Mouse (Mus musculus): ENCODE data around the gene Atf6.

Atf6 gene

DNA sequence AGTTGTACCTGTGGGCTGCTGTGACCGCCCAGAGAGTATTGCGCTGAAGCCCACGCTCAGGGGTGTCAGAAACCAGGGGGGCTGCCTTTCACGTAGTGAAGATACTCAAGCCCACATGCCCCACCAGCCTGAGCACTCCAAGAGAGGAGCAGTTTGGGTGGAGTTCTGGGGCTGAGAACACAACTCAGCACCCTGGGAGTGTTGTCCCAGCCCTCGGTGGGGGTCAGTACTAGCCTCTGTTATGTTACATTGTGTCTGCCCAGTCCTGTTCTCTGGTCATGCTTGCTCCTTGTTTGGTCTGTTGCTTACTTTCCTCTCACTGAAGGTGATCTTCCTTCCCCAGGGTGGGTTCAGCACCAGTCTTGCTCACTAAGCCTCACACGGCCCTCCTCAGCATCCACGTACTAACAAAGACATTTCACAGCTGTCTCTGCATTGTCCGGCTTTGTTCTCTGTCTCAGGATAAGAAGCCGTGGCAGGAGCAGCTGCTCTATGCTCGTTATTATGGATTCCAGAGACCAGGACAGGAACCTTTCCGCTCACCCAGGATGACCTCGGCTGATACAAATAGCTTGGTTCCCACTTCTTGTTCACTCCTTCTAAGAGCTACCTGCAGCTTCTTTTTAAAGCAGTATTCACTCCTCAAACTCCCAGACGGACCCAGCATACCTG, 209.8 kb downstream of the Atf6 start:
- DNase-seq (ENCODE audit: low spot score), result no peak

- DNase-seq (ENCODE audit: low spot score), result no peak
These were observed 210.4 kb downstream of the Atf6 start for GRCm38 (mm10) chr1:170657228-170657521.

DNA sequence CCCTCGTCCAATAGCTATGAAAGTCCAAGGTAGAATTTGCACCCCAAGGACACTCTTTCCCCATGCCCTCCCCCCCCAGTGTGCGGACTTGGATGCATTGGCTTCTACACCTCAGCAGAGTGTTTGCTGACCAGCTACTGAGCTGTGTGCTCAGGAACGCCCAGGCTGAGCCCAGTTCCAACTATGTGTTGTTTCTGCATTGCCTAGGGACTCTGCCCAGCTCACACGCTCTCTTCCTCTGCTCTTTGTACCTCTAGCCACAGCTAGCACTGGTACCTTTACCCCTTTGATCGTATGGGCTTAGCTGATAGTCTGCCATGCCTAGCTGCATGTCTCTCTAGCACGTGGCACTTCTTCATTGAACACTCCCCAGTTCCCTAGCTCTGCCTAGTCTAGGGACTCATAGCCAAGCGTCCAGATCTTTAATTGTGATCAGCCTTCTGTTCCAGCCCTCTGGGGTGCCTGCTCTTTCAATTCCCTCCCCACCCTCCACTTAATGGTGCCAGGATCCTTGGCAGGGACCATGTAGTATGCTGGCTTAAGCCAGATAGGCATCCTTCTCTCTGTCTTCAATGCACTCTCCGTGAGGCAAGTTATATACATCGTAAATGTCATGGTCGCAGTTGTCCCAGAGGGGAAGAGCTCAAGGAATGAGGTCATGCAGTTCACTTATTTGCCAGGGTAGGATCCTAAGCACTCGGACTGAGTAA, 210.9 kb downstream of the Atf6 start:
- no peak for DNase-seq (ENCODE audit: low spot score)

DNA sequence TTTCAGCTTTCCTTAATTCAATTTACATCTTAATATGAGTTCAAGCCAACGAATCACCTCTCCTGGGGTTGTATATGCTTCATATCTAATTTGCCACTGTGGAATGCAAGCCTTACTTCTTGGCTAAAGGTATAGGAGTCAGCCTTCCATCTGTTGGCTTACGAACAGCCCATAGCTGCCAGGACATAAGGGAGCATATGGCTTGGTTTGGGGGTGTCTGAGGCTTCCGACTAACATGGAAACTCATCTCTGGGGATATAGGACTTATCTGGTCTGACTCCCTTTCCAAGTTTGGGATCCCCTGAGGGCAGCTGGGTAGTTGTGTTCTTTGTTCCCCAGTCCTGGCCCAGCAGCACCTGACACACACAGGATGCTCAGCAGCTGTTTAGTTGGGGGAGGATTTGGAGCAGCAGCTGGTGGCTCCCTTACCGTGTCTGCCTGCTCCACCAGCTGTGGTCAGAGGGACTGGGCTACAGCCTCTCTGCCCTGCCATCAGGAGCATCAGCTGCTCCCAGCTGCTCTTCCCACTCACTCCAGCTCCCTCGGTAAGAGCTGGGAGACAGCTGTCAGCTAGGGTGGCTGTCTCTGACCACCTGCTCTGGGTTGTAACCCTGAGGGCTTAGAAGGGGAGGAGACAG, 212.2 kb downstream of the Atf6 start:
- no peak for DNase-seq (ENCODE audit: low spot score)
